Mouse (Mus musculus): ENCODE results near the gene Pim1.

The Pim1 gene

GRCm38 (mm10) chr17:29465405-29466010 lies 25.0 kb upstream of the Pim1 start:
- DNase-seq (ENCODE audit: low spot score), result no peak

GRCm38 (mm10) chr17:29467030-29467429 lies 23.5 kb upstream of the Pim1 start:
- DNase-seq (ENCODE audit: low spot score), result no peak

GRCm38 (mm10) chr17:29473466-29473865 lies 17.1 kb upstream of the Pim1 start:
- no peak for DNase-seq (ENCODE audit: low spot score)

GRCm38 (mm10) chr17:29474036-29474435 lies 16.5 kb upstream of the Pim1 start:
- DNase-seq (ENCODE audit: low spot score), result no peak

- DNase-seq (ENCODE audit: low spot score), result no peak
Measured at GRCm38 (mm10) chr17:29475142-29475541, 15.4 kb upstream of the Pim1 start.

GRCm38 (mm10) chr17:29476461-29476860 lies 14.1 kb upstream of the Pim1 start:
- DNase-seq (ENCODE audit: low spot score), result no peak

- no peak for DNase-seq (ENCODE audit: low spot score)
Measured at GRCm38 (mm10) chr17:29477357-29477756, 13.2 kb upstream of the Pim1 start.

GRCm38 (mm10) chr17:29478271-29478670 lies 12.3 kb upstream of the Pim1 start:
- no peak for DNase-seq (ENCODE audit: low spot score)

GRCm38 (mm10) chr17:29480256-29480655 lies 10.3 kb upstream of the Pim1 start:
- DNase-seq (ENCODE audit: low spot score), result no peak

- no peak for DNase-seq (ENCODE audit: low spot score)
Measured at GRCm38 (mm10) chr17:29482632-29483031, 7.9 kb upstream of the Pim1 start.

GRCm38 (mm10) chr17:29483282-29483681 lies 7.3 kb upstream of the Pim1 start:
- no peak for DNase-seq (ENCODE audit: low spot score)

GRCm38 (mm10) chr17:29484431-29484830 lies 6.1 kb upstream of the Pim1 start:
- DNase-seq (ENCODE audit: low spot score), result no peak

GRCm38 (mm10) chr17:29485336-29486233 lies 5.0 kb upstream of the Pim1 start:
- no peak for DNase-seq (ENCODE audit: low spot score)

GRCm38 (mm10) chr17:29488257-29488977 lies 2.1 kb upstream of the Pim1 start:
- no peak for DNase-seq (ENCODE audit: low spot score)

- peak; percentile 50 for DNase-seq (ENCODE audit: low spot score)
Measured at GRCm38 (mm10) chr17:29488978-29489970, 1.3 kb upstream of the Pim1 start.

- peak; percentile 99 for DNase-seq (ENCODE audit: low spot score)
Measured at GRCm38 (mm10) chr17:29489971-29490712, 411 bp upstream of the Pim1 start.

GRCm38 (mm10) chr17:29491591-29492268 lies 1.2 kb downstream of the Pim1 start:
- peak; percentile 67 for DNase-seq (ENCODE audit: low spot score)

- DNase-seq (ENCODE audit: low spot score), result peak; percentile 42
Measured at GRCm38 (mm10) chr17:29492269-29493191, 2.0 kb downstream of the Pim1 start.

- no peak for DNase-seq (ENCODE audit: low spot score)
Measured at GRCm38 (mm10) chr17:29493461-29493980, 3.0 kb downstream of the Pim1 start.
